Mouse (Mus musculus) frontal cortex, adult (tissue): ENCODE data around the gene Cnot6.
A peak's percentile ranks its signal among the peaks of the same experiment; 100 is the strongest.

ENCODE experiments used
- ATAC-seq: cut with Nextera tagmentation; 2 replicates; pipeline ENCODE4 v1.9.2; 2017; ENCODE audit warnings: mild to moderate bottlenecking, moderate library complexity, mixed read lengths; ENCODE audit not compliant: low TSS enrichment

The Cnot6 gene

DNA sequence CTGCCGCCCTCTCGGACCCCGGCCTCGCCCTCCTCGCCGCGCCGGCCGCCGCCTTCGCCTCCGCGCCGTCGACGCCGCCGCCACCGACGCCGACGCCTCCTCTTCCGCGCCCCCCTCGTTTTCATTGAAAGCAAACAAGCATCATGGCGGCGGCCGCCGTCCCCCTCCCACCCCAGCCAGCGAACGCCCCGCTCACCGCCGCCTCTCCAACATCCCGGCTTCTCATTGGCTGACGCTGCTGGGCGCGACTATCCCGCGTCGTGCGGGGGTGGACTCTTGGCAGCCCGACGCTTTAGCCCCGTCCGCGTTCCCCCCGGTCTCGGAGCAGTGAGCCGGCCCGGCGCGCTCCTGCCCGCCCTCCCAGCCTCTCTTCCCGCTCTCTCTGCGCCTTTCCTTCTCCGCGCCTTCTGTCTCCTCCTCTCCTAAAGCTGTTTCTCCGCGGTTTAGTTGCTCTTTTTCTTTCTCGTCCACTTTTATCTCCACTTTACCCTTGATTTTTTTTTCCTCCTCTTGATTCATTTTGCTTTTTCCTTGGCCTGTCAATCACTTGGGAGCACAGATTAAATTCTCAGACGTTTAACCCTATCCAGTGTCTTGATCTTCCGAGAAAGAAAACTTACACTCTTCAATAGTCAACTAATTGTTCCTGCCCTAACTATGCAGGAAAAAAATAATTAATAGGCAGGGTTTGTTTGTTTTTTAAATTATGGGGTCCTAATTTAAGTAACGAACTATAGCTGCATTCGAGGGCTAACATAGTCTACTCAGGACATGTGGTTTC, at the start of gene Cnot6:
TSS of gene Cnot6 (minus strand) at position 169 of the 781 bp plus-strand sequence.
- peak; percentile 97 for ATAC-seq

- no peak for ATAC-seq
These were observed 48.6 kb upstream of the Cnot6 start for GRCm38 (mm10) chr11:49761130-49761529.

- ATAC-seq = no peak
These were observed 45.6 kb upstream of the Cnot6 start for GRCm38 (mm10) chr11:49758096-49758495.

DNA sequence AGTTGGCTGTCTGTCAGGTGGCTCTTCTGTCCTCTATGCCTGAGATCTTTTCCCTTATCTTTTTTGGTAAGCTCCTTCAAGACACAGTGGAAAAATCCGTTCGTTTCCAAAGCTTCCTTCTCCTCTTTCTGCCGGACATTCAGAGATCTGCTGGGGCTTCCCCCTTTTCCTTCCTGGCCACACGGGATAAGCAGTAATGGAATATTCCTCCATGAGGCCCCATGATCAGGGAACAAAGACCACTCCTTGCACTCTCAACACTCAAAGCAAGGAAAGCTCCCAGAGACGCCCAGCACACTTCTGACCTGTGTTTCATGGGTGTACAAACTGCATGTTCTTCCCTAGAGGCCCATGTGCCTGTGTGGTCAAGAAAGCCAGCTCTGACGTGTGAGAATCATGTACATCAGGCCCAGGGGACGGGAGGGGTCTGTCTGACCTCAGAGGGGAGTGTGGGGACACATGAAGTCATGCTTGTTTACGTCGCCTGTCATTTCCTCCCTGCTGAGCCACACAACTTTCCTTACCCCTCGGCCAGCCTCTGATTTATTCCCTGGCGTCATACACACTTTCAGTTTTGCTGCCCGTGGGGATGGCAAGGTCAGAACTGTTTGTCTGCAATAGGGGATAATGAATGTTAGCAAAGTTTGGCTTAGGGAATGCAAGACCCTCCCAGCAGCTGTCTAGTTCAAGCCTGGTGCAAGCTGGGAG, 42.6 kb upstream of the Cnot6 start:
- ATAC-seq = no peak

- ATAC-seq = no peak
These were observed 34.2 kb upstream of the Cnot6 start for GRCm38 (mm10) chr11:49746756-49747155.

GRCm38 (mm10) chr11:49745839-49746238, 33.3 kb upstream of the Cnot6 start:
- no peak for ATAC-seq

GRCm38 (mm10) chr11:49744981-49745380, 32.5 kb upstream of the Cnot6 start:
- ATAC-seq = no peak

GRCm38 (mm10) chr11:49743634-49744033, 31.1 kb upstream of the Cnot6 start:
- ATAC-seq = no peak

DNA sequence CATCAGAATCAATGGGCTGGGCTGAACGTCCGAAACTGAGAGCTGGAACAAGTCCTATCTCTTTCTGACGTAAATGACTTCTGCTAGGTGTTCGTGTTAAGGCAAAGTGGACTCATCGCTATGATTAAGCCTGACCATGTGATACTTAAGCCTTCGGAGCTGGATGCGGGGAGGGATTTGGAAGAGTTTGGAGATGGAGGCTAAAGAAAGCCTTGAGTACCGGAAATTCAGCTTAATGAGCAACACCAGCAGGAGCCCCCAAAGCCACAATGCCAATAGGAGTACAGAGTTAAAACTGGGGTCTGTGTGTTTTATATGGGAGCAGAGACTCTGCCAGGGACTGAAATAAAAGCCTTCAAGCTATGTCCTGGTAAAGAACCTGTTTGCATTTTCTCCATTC, 29.7 kb upstream of the Cnot6 start:
- no peak for ATAC-seq

DNA sequence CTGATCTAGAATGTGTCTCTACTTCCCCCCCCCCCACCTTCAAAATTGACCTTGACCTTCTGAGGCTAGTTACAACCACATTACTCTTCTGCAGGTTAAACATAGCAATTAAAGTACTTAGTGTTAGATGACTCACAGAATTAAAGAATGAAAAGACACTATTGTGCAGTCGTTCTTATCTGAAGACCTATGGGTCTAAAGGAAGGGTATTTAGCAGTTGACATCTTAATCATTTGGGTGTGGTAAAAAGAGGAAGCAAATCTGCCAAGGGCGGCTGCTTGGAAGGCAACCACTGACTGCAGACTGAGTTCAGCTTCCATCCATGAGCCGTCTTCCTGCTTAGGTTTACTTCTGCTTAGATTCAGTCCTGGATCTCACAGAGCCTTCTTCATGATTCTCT, 27.3 kb upstream of the Cnot6 start:
- no peak for ATAC-seq

- no peak for ATAC-seq
These were observed 26.3 kb upstream of the Cnot6 start for GRCm38 (mm10) chr11:49738659-49739406.

GRCm38 (mm10) chr11:49737625-49738024, 25.1 kb upstream of the Cnot6 start:
- ATAC-seq = no peak

- ATAC-seq = no peak
These were observed 22.2 kb upstream of the Cnot6 start for GRCm38 (mm10) chr11:49734771-49735170.

GRCm38 (mm10) chr11:49730275-49730948, 17.9 kb upstream of the Cnot6 start:
- ATAC-seq = no peak

GRCm38 (mm10) chr11:49727877-49728276, 15.4 kb upstream of the Cnot6 start:
- ATAC-seq = peak; percentile 86

GRCm38 (mm10) chr11:49726800-49727199, 14.3 kb upstream of the Cnot6 start:
- ATAC-seq = no peak

DNA sequence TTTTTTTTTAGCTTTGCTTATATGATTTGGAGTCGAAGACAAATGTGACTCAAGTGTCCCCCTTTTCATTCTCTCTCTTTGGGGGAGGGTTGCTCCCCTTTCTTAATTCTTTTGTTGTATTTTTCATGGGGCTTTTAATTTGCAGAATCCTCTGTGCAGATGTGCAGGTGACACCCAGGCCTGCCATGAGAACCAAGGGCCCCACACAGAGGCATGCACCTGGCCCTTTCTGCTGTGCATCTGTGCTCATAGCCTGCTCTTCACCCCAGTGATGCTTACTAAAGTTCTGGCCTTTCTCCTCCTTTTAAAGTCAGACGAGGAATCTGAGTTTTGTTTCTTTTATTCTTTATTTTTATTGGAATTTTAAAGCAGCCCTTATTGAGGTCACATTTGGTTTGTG, 12.2 kb upstream of the Cnot6 start:
- ATAC-seq = no peak

DNA sequence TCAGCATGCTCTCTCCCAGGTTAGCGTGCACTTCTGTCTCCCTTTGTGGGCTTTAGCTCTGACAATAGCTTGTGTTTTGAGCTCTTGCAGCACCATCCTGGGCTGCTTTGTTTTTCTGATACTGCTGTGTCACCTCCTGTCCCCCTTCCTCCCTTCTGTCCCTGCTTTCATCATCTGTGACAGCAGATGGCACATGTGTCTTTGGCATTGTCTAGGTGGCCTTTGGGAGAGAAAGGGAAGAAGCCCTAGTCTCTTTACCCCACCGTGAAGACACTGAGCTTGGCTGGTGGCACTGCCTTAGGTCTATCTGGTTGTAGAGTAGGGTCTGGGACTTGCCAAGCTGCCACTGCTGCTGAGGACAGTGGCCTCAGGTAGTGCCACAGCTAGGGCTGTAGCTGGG, 10.8 kb upstream of the Cnot6 start:
- no peak for ATAC-seq

DNA sequence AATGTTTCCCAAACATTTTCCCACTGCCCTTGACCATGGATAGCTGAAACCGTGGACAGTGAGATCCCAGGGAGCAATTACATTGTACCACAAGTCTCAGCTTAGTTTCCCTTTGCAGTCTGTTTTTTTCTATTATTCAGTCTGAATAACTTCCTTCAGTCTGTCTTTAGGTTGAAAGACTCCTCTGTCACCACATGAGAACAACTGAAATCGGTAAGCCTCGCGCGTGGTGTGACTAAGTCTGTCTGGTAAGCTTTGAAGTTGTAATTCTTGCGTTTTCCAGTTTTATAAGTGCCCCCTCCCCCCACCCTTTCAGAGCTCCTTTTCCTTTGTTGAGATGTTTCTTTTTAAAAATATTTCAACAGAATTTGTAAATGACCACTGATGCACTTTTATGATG, 10.2 kb upstream of the Cnot6 start:
- no peak for ATAC-seq

DNA sequence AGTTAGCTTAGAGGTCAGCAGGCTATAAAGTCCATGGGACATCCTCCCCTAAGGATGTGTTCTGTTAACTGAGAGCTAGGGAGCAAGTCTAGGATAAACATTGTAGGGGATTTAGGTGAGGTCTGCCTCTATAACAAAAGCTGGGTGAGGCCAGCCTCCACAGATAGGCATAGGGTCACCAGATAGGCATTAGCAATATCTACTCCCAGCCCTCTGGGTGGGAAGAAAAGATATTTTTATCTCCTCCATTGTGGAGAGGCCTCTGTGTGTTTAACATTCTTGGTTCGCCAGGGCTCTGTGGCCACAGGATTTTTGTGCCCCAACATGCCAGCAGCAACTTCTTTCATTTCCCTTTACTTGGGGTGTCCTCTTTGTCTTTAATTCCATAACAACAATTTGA, 8.8 kb upstream of the Cnot6 start:
- no peak for ATAC-seq

DNA sequence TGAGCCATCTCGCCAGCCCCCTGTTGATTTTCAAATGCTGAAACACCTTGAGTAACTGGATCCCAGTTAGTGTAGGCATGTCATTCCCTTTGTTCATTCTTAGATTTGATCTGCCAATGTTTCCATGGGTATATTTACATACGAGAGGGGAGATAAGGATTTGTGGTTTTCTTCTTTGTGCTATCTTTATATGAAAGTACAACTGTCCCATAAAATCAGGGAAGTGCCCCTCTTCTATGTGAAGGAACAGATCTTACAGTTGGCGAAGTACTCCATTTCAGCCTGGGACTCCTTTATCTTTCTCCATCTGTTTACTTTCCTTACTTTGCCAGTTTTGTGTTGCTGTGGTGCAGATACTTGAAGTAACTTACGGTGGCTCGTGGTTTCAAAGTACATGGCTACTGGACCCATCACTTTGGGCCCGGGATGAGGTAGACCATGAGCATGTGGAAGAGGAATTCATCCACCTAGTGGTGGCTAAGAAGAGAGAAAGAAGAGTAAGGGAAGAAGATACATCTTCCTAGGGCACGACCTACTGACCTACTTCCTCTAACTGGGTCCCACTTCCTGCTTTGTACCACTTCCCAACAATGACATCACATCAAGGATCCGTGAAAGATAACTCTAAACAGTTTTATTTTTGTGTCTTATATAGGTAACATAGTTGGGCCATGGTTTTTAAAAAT, 7.1 kb upstream of the Cnot6 start:
- ATAC-seq = no peak
